Mouse (Mus musculus) liver, postnatal 0 days (tissue): ENCODE measurements around the gene Chd2.
A peak's percentile ranks its signal among the peaks of the same experiment; 100 is the strongest.

Experiments used
- CTCF ChIP-seq: sonication (generic); IDR thresholded peaks from 2 replicates; pipeline ENCODE4 v1.5.1; 2016; ENCODE audit warnings: antibody characterized with exemption, low read depth
- EP300 ChIP-seq: IDR thresholded peaks from 2 replicates; pipeline ENCODE4 v1.6.1; 2016; ENCODE audit warnings: antibody characterized with exemption, low read depth, mild to moderate bottlenecking

DNA sequence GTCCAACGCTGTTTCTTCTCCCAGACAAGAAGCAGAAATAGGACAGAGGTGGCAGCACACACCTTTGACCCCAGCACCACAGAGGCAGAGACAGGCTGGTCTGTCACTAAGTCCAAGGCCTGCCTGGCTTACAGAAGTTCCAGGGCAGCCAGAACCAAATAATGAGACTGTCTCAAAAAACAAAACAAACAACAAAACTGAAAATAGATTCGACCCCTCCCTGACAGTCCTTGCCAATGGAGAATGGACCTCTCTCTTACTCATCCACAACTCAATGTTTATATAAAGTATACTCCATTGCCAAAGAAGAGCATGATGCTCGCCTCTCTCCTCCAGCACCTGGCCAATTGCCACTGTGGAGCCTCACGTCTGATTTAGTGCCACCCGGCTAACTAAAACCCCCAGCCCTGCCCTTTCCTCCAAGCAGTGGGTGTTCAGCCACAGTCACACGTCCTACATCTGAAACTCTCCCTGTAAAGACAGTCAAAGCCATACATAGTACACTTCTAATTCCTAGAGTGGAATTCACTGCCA is 36.3 kb upstream of the Chd2 start:
- TF ChIP-seq CTCF (no peak), EP300 (peak; percentile 79)
